Mouse (Mus musculus) thymus, adult 2 months (tissue): ENCODE measurements at regions not wholly inside any gene's neighbourhood (a gene's known extent, or its start where the extent isn't known, plus 50 kb on each side); places are given as distances from the start of the nearest gene placed in this dataset.

Experiments used
- CTCF ChIP-seq: fragments of 200-500 bp; IDR thresholded peaks from 2 replicates; pipeline ENCODE4 v1.5.1; 2012; ENCODE audit warnings: mild to moderate bottlenecking, control low read depth, low read length, moderate library complexity, borderline replicate concordance; ENCODE audit not compliant: control insufficient read depth, poor library complexity, insufficient read depth; ENCODE audit errors: extremely low read depth
- POLR2A ChIP-seq: fragments of 200-500 bp; IDR thresholded peaks from 2 replicates; pipeline ENCODE4 v1.6.1; 2012; ENCODE audit warnings: mild to moderate bottlenecking, low read length, control low read depth, moderate library complexity; ENCODE audit not compliant: control insufficient read depth, poor library complexity, insufficient read depth; ENCODE audit errors: extremely low read depth

- TF ChIP-seq POLR2A (no peak), CTCF (no peak)
Measured at GRCm38 (mm10) chr8:12076811-12077375, 201.7 kb upstream of the A230072I06Rik start.
